Mouse (Mus musculus): Measurements from ENCODE around the gene S100a6.

DNA sequence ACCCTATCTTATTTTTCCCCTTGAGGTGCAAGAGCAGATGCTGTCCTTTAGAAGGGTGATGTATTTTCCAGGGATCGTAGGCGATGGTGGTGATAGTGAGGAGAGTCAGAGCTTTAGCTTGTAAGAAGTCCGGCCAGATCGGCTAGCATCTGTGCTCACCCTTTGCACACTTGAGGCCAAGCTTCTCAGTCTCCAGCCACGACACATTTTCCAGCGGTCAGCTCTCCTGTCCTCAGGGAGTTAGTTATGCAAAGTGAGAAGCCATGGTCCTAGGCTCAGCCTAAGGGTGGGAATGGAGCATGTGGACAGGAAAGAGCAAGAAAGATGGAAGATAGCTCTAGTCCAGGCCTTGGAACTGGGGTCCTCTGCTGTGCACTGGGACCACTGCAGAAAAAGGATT, 15.9 kb upstream of the S100a6 start:
- TF ChIP-seq CTCF (IDR thresholded peaks at IDR 0.05; ENCODE audit: low read depth, low read length) (no peak), POLR2A (IDR thresholded peaks at IDR 0.05; ENCODE audit: borderline replicate concordance, low read depth, low read length) (no peak)

Measured in bone marrow macrophage, adult 2 months (primary cell).